Mouse (Mus musculus): Measurements from ENCODE around the gene Klf7.
"Not testable (repeated sequence)": the region's sequence is repeated elsewhere in the genome, so short reads cannot be mapped to it uniquely, and the experiment has no call there.

Gene Klf7

GRCm38 (mm10) chr1:64121559-64122465 is at the start of gene Klf7:
TSS of gene Klf7 (minus strand) at chr1:64122282.
- peak; percentile 98 for DNase-seq

- no peak for DNase-seq
Measured at GRCm38 (mm10) chr1:64164526-64165062, 42.5 kb upstream of the Klf7 start.

- peak; percentile 71 for DNase-seq
Measured at GRCm38 (mm10) chr1:64158766-64159165, 36.7 kb upstream of the Klf7 start.

- DNase-seq, result no peak
Measured at GRCm38 (mm10) chr1:64149185-64149584, 27.1 kb upstream of the Klf7 start.

- DNase-seq, result no peak
Measured at GRCm38 (mm10) chr1:64142691-64143445, 20.8 kb upstream of the Klf7 start.

- DNase-seq, result no peak
Measured at GRCm38 (mm10) chr1:64134439-64134838, 12.4 kb upstream of the Klf7 start.

- no peak for DNase-seq
Measured at GRCm38 (mm10) chr1:64126822-64127221, 4.7 kb upstream of the Klf7 start.

- no peak for DNase-seq
Measured at GRCm38 (mm10) chr1:64122466-64122830, 366 bp upstream of the Klf7 start.

- DNase-seq, result peak; percentile 63
Measured at GRCm38 (mm10) chr1:64120811-64121515, 1.1 kb downstream of the Klf7 start.

GRCm38 (mm10) chr1:64120421-64120810 is 1.7 kb downstream of the Klf7 start:
- peak; percentile 60 for DNase-seq

- peak; percentile 45 for DNase-seq
Measured at GRCm38 (mm10) chr1:64119851-64120250, 2.2 kb downstream of the Klf7 start.

GRCm38 (mm10) chr1:64119358-64119794 is 2.7 kb downstream of the Klf7 start:
- peak; percentile 45 for DNase-seq

GRCm38 (mm10) chr1:64118285-64119170 is 3.6 kb downstream of the Klf7 start:
- DNase-seq, result peak; percentile 52

GRCm38 (mm10) chr1:64117478-64118284 is 4.4 kb downstream of the Klf7 start:
- no peak for DNase-seq

- no peak for DNase-seq
Measured at GRCm38 (mm10) chr1:64116746-64117455, 5.2 kb downstream of the Klf7 start.

- no peak for DNase-seq
Measured at GRCm38 (mm10) chr1:64114579-64114978, 7.5 kb downstream of the Klf7 start.

GRCm38 (mm10) chr1:64108653-64109052 is 13.4 kb downstream of the Klf7 start:
- DNase-seq, result not testable (repeated sequence)

GRCm38 (mm10) chr1:64107526-64107925 is 14.6 kb downstream of the Klf7 start:
- peak; percentile 56 for DNase-seq

- DNase-seq, result no peak
Measured at GRCm38 (mm10) chr1:64106127-64106526, 16.0 kb downstream of the Klf7 start.

- DNase-seq, result no peak
Measured at GRCm38 (mm10) chr1:64105181-64105646, 16.9 kb downstream of the Klf7 start.

Data from kidney, postnatal 10 days (tissue).